ENCODE assay signal across 8 mouse cellular contexts in the genomic region with DNA sequence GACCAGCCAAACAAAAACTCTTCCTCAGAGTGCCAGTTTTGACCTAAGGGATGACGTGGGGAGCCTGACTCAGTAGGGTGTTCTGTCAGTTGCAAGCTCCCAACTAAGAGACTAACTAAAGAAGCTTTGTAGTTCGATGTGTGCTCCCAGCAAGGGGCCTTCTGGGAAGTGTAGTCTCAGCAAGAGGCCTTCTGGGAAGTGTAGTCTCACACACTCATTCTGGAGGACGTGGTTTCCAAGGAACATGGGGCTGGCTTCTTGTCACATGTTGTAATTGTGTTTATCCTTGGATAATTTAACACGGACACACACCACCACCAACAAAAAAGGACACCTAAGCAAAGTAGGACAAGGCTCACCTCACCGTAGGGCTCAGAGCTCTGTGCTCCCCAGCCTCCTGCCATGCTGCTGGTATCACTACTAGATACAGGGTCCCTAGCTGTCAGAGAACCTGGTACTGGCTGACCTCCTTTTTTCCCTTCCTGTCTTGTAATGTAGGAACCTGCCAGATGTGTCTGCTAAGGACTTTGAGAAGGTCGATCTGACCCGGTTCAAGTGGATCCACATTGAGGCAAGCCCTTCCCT. TPM values are rescaled to one million over a fixed set of nuclear protein-coding genes. Genes with fewer than 3 reads are reported as not detected.
DNase-seq lines count a peak whose midpoint lies in the region; ATAC-seq and TF ChIP-seq lines count a peak whose summit lies in the region.

No protein-coding gene starts in this region.

- H3K4me1 ChIP-seq in embryonic facial prominence, embryonic 10.5 days, result peaks cover 8% of the 10 kb centered on the region
- no peaks in the 10 kb centered on the region for H3K4me1 ChIP-seq in hindbrain, embryonic 14.5 days (replicated peaks; ENCODE audit: control insufficient read depth, insufficient read depth, low read length)
- peaks cover 7% of the 10 kb centered on the region for H3K4me1 ChIP-seq in liver, postnatal 0 days (ENCODE audit: insufficient read depth)
- peaks cover 38% of the 10 kb centered on the region for H3K4me1 ChIP-seq in small intestine, adult 2 months (ENCODE audit: control insufficient read depth, insufficient read depth, insufficient read length, low read length)

- peak; percentile 65 to 75 for DNase-seq in left cerebral cortex, postnatal 25 days (ENCODE audit: low spot score in 2 of 2)
- no peak for DNase-seq in left cerebral cortex, postnatal 10 days (ENCODE audit: extremely low spot score in 1 of 2, low spot score in 2 of 2)
- DNase-seq in embryonic facial prominence, embryonic 10.5 days (ENCODE audit: low spot score), result no peak
- DNase-seq in hindbrain, embryonic 14.5 days (ENCODE audit: low spot score), result peak; percentile 72
- DNase-seq in liver, postnatal 0 days, result no peak
- DNase-seq in ovary, postnatal 14 days (ENCODE audit: low spot score), result no peak

- no peak for TF ChIP-seq CTCF in liver, postnatal 0 days (IDR thresholded peaks at IDR 0.05; ENCODE audit: low read depth)
- no peak for TF ChIP-seq CTCF in small intestine, adult 2 months (IDR thresholded peaks at IDR 0.05; ENCODE audit: extremely low read depth, insufficient read length, insufficient replicate concordance, low read depth, low read length)

- 41% methylated on average over 7 of the region's 7 CpGs for WGBS in embryonic facial prominence, embryonic 10.5 days
- 41% methylated on average over 7 of the region's 7 CpGs for WGBS in hindbrain, embryonic 14.5 days
- 50% methylated on average over 7 of the region's 7 CpGs for WGBS in liver, postnatal 0 days (ENCODE audit: insufficient replicate concordance)
- WGBS in small intestine, adult 2 months, result 40% methylated on average over 7 of the region's 7 CpGs

- peak overlapping the region; percentile 39 for H3K4me3 ChIP-seq in embryonic facial prominence, embryonic 10.5 days
- H3K4me3 ChIP-seq in hindbrain, embryonic 14.5 days (replicated peaks; ENCODE audit: low read length), result no peak overlapping the region
- H3K4me3 ChIP-seq in liver, postnatal 0 days (ENCODE audit: low read depth, low read length), result no peak overlapping the region
- no peak overlapping the region for H3K4me3 ChIP-seq in small intestine, adult 2 months (ENCODE audit: low read depth, low read length)

- no peak overlapping the region for H3K9ac ChIP-seq in hindbrain, embryonic 14.5 days
- no peak overlapping the region for H3K9ac ChIP-seq in liver, postnatal 0 days (replicated peaks)

- peak overlapping the region; percentile 32 for H3K4me2 ChIP-seq in hindbrain, embryonic 14.5 days (replicated peaks)
- 0 out of 2 replicates have a peak overlapping the region, but pooled peaks have one; percentile 7 for H3K4me2 ChIP-seq in liver, postnatal 0 days (ENCODE audit: low read depth, low read length)

- intact Hi-C loops in left cerebral cortex, postnatal 25 days (cut with DNase I), result no loop called here
- intact Hi-C loops in left cerebral cortex, postnatal 10 days (cut with DNase I), result loop anchor here (10.0 kb wide), 1 partner anchor 713 kb away; no protein-coding TSS in a partner anchor

- H3K36me3 ChIP-seq in embryonic facial prominence, embryonic 10.5 days (replicated peaks), result no peaks in the 10 kb centered on the region
- no peaks in the 10 kb centered on the region for H3K36me3 ChIP-seq in hindbrain, embryonic 14.5 days (replicated peaks; ENCODE audit: control insufficient read depth, insufficient read depth)
- H3K36me3 ChIP-seq in liver, postnatal 0 days (replicated peaks; ENCODE audit: insufficient read depth, low read length), result peaks cover 6% of the 10 kb centered on the region; the same call in 1 of the 2 replicates
- peaks cover 20% of the 10 kb centered on the region for H3K36me3 ChIP-seq in small intestine, adult 2 months (ENCODE audit: control insufficient read depth, insufficient read depth, low read length)

- ATAC-seq in hindbrain, embryonic 14.5 days (ENCODE audit: low FRiP score), result peak; percentile 59
- peak; percentile 30; the same call in 1 of the 2 replicates for ATAC-seq in liver, postnatal 0 days
- no peak for ATAC-seq in granulocyte monocyte progenitor cell, adult 5-6 weeks (replicated peaks; ENCODE audit: poor library complexity, severe bottlenecking)

- no peaks in the 10 kb centered on the region for H3K9me3 ChIP-seq in embryonic facial prominence, embryonic 10.5 days
- H3K9me3 ChIP-seq in hindbrain, embryonic 14.5 days (ENCODE audit: control insufficient read depth, low read length), result no peaks in the 10 kb centered on the region
- H3K9me3 ChIP-seq in liver, postnatal 0 days (ENCODE audit: low read length), result no peaks in the 10 kb centered on the region

- 0 out of 2 replicates have a peak, but pooled peaks cover 6% of the 10 kb centered on the region for H3K27me3 ChIP-seq in embryonic facial prominence, embryonic 10.5 days (replicated peaks; ENCODE audit: low read depth, poor library complexity, severe bottlenecking)
- no peaks in the 10 kb centered on the region for H3K27me3 ChIP-seq in hindbrain, embryonic 14.5 days (ENCODE audit: control insufficient read depth, insufficient read depth, low read length)
- H3K27me3 ChIP-seq in liver, postnatal 0 days (ENCODE audit: insufficient read depth, low read length), result no peaks in the 10 kb centered on the region
- H3K27me3 ChIP-seq in small intestine, adult 2 months (ENCODE audit: control insufficient read depth, insufficient read depth, low read length), result no peaks in the 10 kb centered on the region

- no peak for TF ChIP-seq POLR2A in small intestine, adult 2 months (IDR thresholded peaks at IDR 0.05; ENCODE audit: low read depth, low read length)

- TF ChIP-seq EP300 in liver, postnatal 0 days (IDR thresholded peaks at IDR 0.05; ENCODE audit: low read depth), result no peak

- H3K27ac ChIP-seq in embryonic facial prominence, embryonic 10.5 days (replicated peaks), result no peak overlapping the region
- no peak overlapping the region for H3K27ac ChIP-seq in hindbrain, embryonic 14.5 days
- no peak overlapping the region for H3K27ac ChIP-seq in liver, postnatal 0 days (ENCODE audit: low read depth)
- H3K27ac ChIP-seq in small intestine, adult 2 months (ENCODE audit: insufficient read depth, low read depth, low read length), result peak overlapping the region; percentile 62

RNA-seq across cellular contexts. Expression of a gene that starts 6.8 kb away (rescaled TPM):
- total RNA-seq in left cerebral cortex, postnatal 25 days (2021), result 10 to 100 TPM; 15.1 to 15.9 TPM
- 1 to 10 TPM; 7.3 to 8.0 TPM for total RNA-seq in left cerebral cortex, postnatal 10 days (2021)
- 8.1 and 9.9 TPM in 2 replicates for polyA plus RNA-seq in embryonic facial prominence, embryonic 10.5 days (2016; fragmentation: Nextera tagmentation; extraction: Ambion mirVana)
- polyA plus RNA-seq in hindbrain, embryonic 14.5 days (2014; fragmentation: Nextera tagmentation; extraction: Ambion mirVana), result 9.0 and 11.2 TPM in 2 replicates
- polyA plus RNA-seq in liver, postnatal 0 days (2015; fragmentation: Nextera tagmentation; extraction: Ambion mirVana), result 56.9 and 57.7 TPM in 2 replicates
- 285 and 579 TPM in 2 replicates for polyA plus RNA-seq in small intestine, adult 2 months (2012; rRNA removed)
- total RNA-seq in granulocyte monocyte progenitor cell, adult 5-6 weeks (2014; fragmentation: Nextera tagmentation), result 84.7 and 111 TPM in 2 replicates
- total RNA-seq in granulocyte monocyte progenitor cell, adult 5-6 weeks (2017), result 66.4 and 80.2 TPM in 2 replicates

RNA-seq across cellular contexts. Expression of a gene that starts 14.8 kb away (rescaled TPM):
- 1 to 10 TPM; 2.1 to 2.3 TPM for total RNA-seq in left cerebral cortex, postnatal 25 days (2021)
- total RNA-seq in left cerebral cortex, postnatal 10 days (2021), result 1 to 10 TPM; 5.1 to 5.5 TPM
- polyA plus RNA-seq in embryonic facial prominence, embryonic 10.5 days (2016; fragmentation: Nextera tagmentation; extraction: Ambion mirVana), result 158 and 162 TPM in 2 replicates
- 14.1 and 17.1 TPM in 2 replicates for polyA plus RNA-seq in hindbrain, embryonic 14.5 days (2014; fragmentation: Nextera tagmentation; extraction: Ambion mirVana)
- 25.3 and 30.9 TPM in 2 replicates for polyA plus RNA-seq in liver, postnatal 0 days (2015; fragmentation: Nextera tagmentation; extraction: Ambion mirVana)
- 51.8 and 81.9 TPM in 2 replicates for polyA plus RNA-seq in small intestine, adult 2 months (2012; rRNA removed)
- total RNA-seq in granulocyte monocyte progenitor cell, adult 5-6 weeks (2014; fragmentation: Nextera tagmentation), result 78.8 and 147 TPM in 2 replicates
- total RNA-seq in granulocyte monocyte progenitor cell, adult 5-6 weeks (2017), result 124 and 152 TPM in 2 replicates

RNA-seq across cellular contexts. Expression of a gene that starts 17.4 kb away (rescaled TPM):
- 10 to 100 TPM; 24.8 to 27.7 TPM for total RNA-seq in left cerebral cortex, postnatal 25 days (2021)
- total RNA-seq in left cerebral cortex, postnatal 10 days (2021), result 10 to 100 TPM; 61.1 to 62.5 TPM
- 2.2 and 3.2 TPM in 2 replicates for polyA plus RNA-seq in embryonic facial prominence, embryonic 10.5 days (2016; fragmentation: Nextera tagmentation; extraction: Ambion mirVana)
- 62.4 and 71.4 TPM in 2 replicates for polyA plus RNA-seq in hindbrain, embryonic 14.5 days (2014; fragmentation: Nextera tagmentation; extraction: Ambion mirVana)
- polyA plus RNA-seq in liver, postnatal 0 days (2015; fragmentation: Nextera tagmentation; extraction: Ambion mirVana), result 18.7 and 22.8 TPM in 2 replicates
- polyA plus RNA-seq in small intestine, adult 2 months (2012; rRNA removed), result 219 and 481 TPM in 2 replicates
- not detected in 2 replicates for total RNA-seq in granulocyte monocyte progenitor cell, adult 5-6 weeks (2014; fragmentation: Nextera tagmentation)
- 0.62 TPM in 1 of 2 replicates, not detected in the other for total RNA-seq in granulocyte monocyte progenitor cell, adult 5-6 weeks (2017)

RNA-seq across cellular contexts. Expression of a gene that starts 20.4 kb away (rescaled TPM):
- 100 to 1,000 TPM in 1 of 2 experiments, 10 to 100 TPM in 1; 98.1 to 103 TPM for total RNA-seq in left cerebral cortex, postnatal 25 days (2021)
- total RNA-seq in left cerebral cortex, postnatal 10 days (2021), result 100 to 1,000 TPM in 1 of 2 experiments, 10 to 100 TPM in 1; 98.0 to 102 TPM
- 399 and 407 TPM in 2 replicates for polyA plus RNA-seq in embryonic facial prominence, embryonic 10.5 days (2016; fragmentation: Nextera tagmentation; extraction: Ambion mirVana)
- 228 and 259 TPM in 2 replicates for polyA plus RNA-seq in hindbrain, embryonic 14.5 days (2014; fragmentation: Nextera tagmentation; extraction: Ambion mirVana)
- polyA plus RNA-seq in liver, postnatal 0 days (2015; fragmentation: Nextera tagmentation; extraction: Ambion mirVana), result 263 and 277 TPM in 2 replicates
- 161 and 211 TPM in 2 replicates for polyA plus RNA-seq in small intestine, adult 2 months (2012; rRNA removed)
- 361 and 454 TPM in 2 replicates for total RNA-seq in granulocyte monocyte progenitor cell, adult 5-6 weeks (2014; fragmentation: Nextera tagmentation)
- total RNA-seq in granulocyte monocyte progenitor cell, adult 5-6 weeks (2017), result 300 and 325 TPM in 2 replicates

RNA-seq across cellular contexts. Expression of a gene that starts 32.1 kb away (rescaled TPM):
- 100 to 1,000 TPM; 125 to 133 TPM for total RNA-seq in left cerebral cortex, postnatal 25 days (2021)
- 100 to 1,000 TPM; 116 to 122 TPM for total RNA-seq in left cerebral cortex, postnatal 10 days (2021)
- 142 and 150 TPM in 2 replicates for polyA plus RNA-seq in embryonic facial prominence, embryonic 10.5 days (2016; fragmentation: Nextera tagmentation; extraction: Ambion mirVana)
- polyA plus RNA-seq in hindbrain, embryonic 14.5 days (2014; fragmentation: Nextera tagmentation; extraction: Ambion mirVana), result 71.3 and 78.6 TPM in 2 replicates
- 79.2 and 80.6 TPM in 2 replicates for polyA plus RNA-seq in liver, postnatal 0 days (2015; fragmentation: Nextera tagmentation; extraction: Ambion mirVana)
- polyA plus RNA-seq in small intestine, adult 2 months (2012; rRNA removed), result 249 and 335 TPM in 2 replicates
- total RNA-seq in granulocyte monocyte progenitor cell, adult 5-6 weeks (2014; fragmentation: Nextera tagmentation), result 103 and 127 TPM in 2 replicates
- total RNA-seq in granulocyte monocyte progenitor cell, adult 5-6 weeks (2017), result 42.7 and 67.9 TPM in 2 replicates

Comparison
In these comparisons a context has a peak if more than half of its experiments do, and no peak if none do; other contexts are left out.
1. DNase-seq: peak in left cerebral cortex, postnatal 25 days (2 of 2) and hindbrain, embryonic 14.5 days (single experiment); none in left cerebral cortex, postnatal 10 days (0 of 2), embryonic facial prominence, embryonic 10.5 days (single experiment), liver, postnatal 0 days (single experiment) and ovary, postnatal 14 days (single experiment).